ENCODE assay signal across 9 mouse cellular contexts in the genomic region with DNA sequence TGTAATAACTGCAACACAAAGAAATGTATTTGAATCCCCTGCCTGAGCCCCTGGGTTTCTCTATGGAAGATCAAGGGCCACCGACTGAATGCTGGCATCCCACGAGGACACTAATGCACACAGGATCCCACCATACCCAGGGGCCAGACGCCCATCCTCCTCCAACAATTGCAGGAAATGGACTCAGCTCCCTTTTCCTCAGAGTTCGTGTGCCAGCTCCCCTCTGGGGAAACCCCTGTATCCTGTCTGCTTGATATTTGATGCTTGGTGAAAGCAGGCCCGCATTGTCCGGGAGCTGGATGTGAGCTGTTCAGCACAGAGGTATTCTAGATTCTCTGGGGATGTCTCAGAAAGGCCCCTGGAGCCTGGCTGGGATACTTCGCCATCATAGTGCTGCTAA.
DNase-seq lines count a peak whose midpoint lies in the region; ATAC-seq and TF ChIP-seq lines count a peak whose summit lies in the region.
"Had no signal": no experiment of that assay in that cellular context is flagged by ENCODE, and none has a peak within 500 bp of the region (broad histone marks: within the 10 kb centered on the region; RNA-seq: fewer than 3 reads in every experiment).

No protein-coding gene starts in this region.

- no peak for TF ChIP-seq CTCF in left cerebral cortex, adult 2 months (IDR thresholded peaks at IDR 0.05)

- intact Hi-C loops in left cerebral cortex, adult 2 months (cut with DNase I) = no loop called here

- no peak overlapping the region for H3K27ac ChIP-seq in left cerebral cortex, adult 2 months
- H3K27ac ChIP-seq: midbrain, embryonic 15.5 days had no signal

- ATAC-seq in megakaryocyte progenitor cell, adult 5-6 weeks (replicated peaks; ENCODE audit: poor library complexity) = no peak
- ATAC-seq: midbrain, embryonic 15.5 days had no signal

- H3K4me3 ChIP-seq in left cerebral cortex, adult 2 months = no peak overlapping the region
- H3K4me3 ChIP-seq: midbrain, embryonic 15.5 days had no signal

- DNase-seq in gastrocnemius, adult 18-20 months (ENCODE audit: low spot score) = peak; percentile 5
- no peak for DNase-seq in gastrocnemius, postnatal 10 days
- peak; percentile 37 to 67 for DNase-seq in heart, adult 18-20 months
- DNase-seq in heart, postnatal 4 days = peak; percentile 54
- peak; percentile 73 for DNase-seq in lung, postnatal 10 days
- DNase-seq in left cerebral cortex, adult 2 months (ENCODE audit: extremely low spot score in 1 of 2, low spot score in 2 of 2) = no peak
- DNase-seq in thymus, postnatal 10 days (ENCODE audit: low spot score in 2 of 2) = no peak

Comparison
In these comparisons a context has a peak if more than half of its experiments do, and no peak if none do; other contexts are left out.
1. DNase-seq: peak in gastrocnemius, adult 18-20 months (single experiment), heart, adult 18-20 months (2 of 2), heart, postnatal 4 days (single experiment) and lung, postnatal 10 days (single experiment); none in gastrocnemius, postnatal 10 days (single experiment), left cerebral cortex, adult 2 months (0 of 2) and thymus, postnatal 10 days (0 of 2).